Mouse (Mus musculus) gonadal fat pad, adult 2 months (tissue): ENCODE data around the gene Capn8. TPM values are rescaled to one million over a fixed set of nuclear protein-coding genes. Genes with fewer than 3 reads are reported as not detected.

Experiments
- DNase-seq: peaks from one replicate; pipeline ENCODE4 v3.0.0-alpha.2; 2012; ENCODE audit warnings: low read depth
- polyA plus RNA-seq: library from polyadenylated mRNA; depleted of rRNA; stranded (reverse); fragments of >200 nt; gene quantifications from 2 replicates; pipeline ENCODE4 v1.2.3, GENCODE M21; 2012; rRNA removed

Gene Capn8
- polyA plus RNA-seq, 1 experiment, result 1.8 TPM

GRCm38 (mm10) chr1:182679169-182679568 lies 114.4 kb downstream of the Capn8 start:
- no peak for DNase-seq

DNA sequence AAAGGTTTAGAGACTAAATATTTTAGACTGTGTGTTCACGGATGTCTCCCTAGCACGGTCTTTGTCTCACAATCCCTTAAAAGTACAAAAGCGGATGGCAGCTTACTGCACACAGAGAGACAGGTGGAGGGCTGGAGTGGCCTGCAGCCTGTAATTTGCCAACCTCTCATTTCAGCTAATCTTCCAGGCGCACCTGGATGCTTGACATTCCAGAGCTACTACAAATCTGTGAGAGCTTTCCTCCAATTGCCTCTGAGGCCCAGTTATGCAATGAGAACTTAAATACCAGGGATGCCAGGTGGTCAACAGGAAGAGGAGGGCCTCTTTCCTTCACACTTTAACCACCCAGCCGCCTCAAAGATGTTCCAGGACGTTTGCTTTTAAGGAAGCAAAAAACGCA lies 114.8 kb downstream of the Capn8 start:
- DNase-seq, result no peak

Other genes starting within 250 kb of the Capn8 start
- gene Fbxo28, start 223.4 kb upstream of the Capn8 start, polyA plus RNA-seq, result 14.6 and 15.0 TPM in 2 replicates
- 17.4 and 24.4 TPM in 2 replicates for gene Trp53bp2, start 155.8 kb upstream of the Capn8 start, polyA plus RNA-seq
- gene Capn2, start 47.4 kb upstream of the Capn8 start, polyA plus RNA-seq, result 54.3 and 56.7 TPM in 2 replicates
- 0.19 and 0.89 TPM in 2 replicates for gene Ccdc185, start 184.2 kb downstream of the Capn8 start, polyA plus RNA-seq
- gene Susd4, start 198.9 kb downstream of the Capn8 start, polyA plus RNA-seq, result 74.4 and 113 TPM in 2 replicates